Mouse (Mus musculus) heart, adult 2 months (tissue): ENCODE data around the gene Slc6a19.

Source experiments
- CTCF ChIP-seq: fragments of 200-600 bp; IDR thresholded peaks from 2 replicates; pipeline ENCODE4 v1.8.1; 2022; ENCODE audit warnings: antibody characterized with exemption, mild to moderate bottlenecking, moderate library complexity
- EP300 ChIP-seq: fragments of 200-500 bp; IDR thresholded peaks from 2 replicates; pipeline ENCODE4 v1.6.1; 2011; ENCODE audit warnings: low read depth, low read length, control low read depth; ENCODE audit not compliant: insufficient read depth

DNA sequence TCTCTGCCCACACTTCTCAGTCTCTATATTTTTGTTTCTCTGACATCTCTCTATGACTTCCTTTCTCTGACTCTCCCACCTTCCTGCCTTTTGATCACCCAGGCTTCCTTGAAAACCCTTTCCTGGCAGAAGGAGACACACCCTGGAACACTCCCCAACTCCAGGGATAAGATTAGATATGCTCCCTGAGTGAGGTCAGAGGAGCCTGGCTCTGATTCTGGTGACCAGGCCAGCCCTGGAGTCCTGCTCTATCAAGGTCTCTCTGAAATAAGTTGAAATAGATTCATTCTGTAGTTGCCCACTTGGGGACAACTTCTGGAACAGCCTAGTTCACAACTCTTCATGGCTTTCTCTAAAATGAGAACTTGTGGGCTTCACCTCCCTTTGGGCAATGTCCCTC is 24.0 kb upstream of the Slc6a19 start:
- no peak for TF ChIP-seq CTCF
- no peak for TF ChIP-seq EP300
